Mouse (Mus musculus): Measurements from ENCODE around the gene Slit3. TPM values are rescaled to one million over a fixed set of nuclear protein-coding genes. Genes with fewer than 3 reads are reported as not detected.

The Slit3 gene
- polyA plus RNA-seq, 2 experiments: 0.20 to 0.23 TPM

DNA sequence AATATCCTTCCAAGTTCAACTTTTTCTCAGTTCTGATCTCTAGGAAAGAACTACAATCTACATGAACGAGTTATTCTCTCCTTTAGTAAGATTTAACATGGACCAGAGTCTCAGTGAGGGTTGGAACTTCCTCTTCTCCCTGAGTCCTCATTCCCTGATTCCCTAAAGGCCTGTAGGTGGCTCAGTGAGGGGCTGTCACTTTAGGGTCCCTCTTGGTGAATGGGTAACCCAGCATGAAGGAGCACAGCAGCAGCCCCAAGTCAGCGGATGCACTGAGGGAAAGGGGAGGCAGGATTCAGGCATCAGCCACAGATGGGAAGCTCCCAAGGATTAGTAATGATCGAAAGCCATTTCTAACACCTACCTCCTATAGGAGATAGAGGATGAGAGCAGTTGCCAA is 4.6 kb upstream of the Slit3 start:
- Histone ChIP-seq H3K27ac (no peak overlapping the region), H3K4me2 (ENCODE audit: low read depth) (no peak overlapping the region), H3K4me3 (ENCODE audit: insufficient read depth in 1 of 2, low read depth in 2 of 2, low read length in 2 of 2) (no peak overlapping the region), H3K9me3 (ENCODE audit: control insufficient read depth, low read length) (no peaks in the 10 kb centered on the region), H3K4me1 (replicated peaks; ENCODE audit: control insufficient read depth in 2 of 2, insufficient read depth in 2 of 2, low read length in 1 of 2) (peaks cover 0 to 2% of the 10 kb centered on the region in 2 experiments; a peak in 1 of 4 replicates), H3K9ac (replicated peaks) (no peak overlapping the region), H3K27me3 (ENCODE audit: control insufficient read depth, insufficient read depth, low read length) (peaks cover 15% of the 10 kb centered on the region), H3K36me3 (replicated peaks; ENCODE audit: control insufficient read depth, insufficient read depth, low read depth) (no peaks in the 10 kb centered on the region)
- DNase-seq (ENCODE audit: low read depth in 3 of 3, low spot score in 3 of 3): no peak
- ATAC-seq (ENCODE audit: insufficient read depth): no peak
- no peak for TF ChIP-seq EP300 (IDR thresholded peaks at IDR 0.05; ENCODE audit: low read depth)
- TF ChIP-seq CTCF (IDR thresholded peaks at IDR 0.05; ENCODE audit: low read depth): no peak
- WGBS (ENCODE audit: insufficient replicate concordance): 48% methylated on average over 3 of the region's 3 CpGs

DNA sequence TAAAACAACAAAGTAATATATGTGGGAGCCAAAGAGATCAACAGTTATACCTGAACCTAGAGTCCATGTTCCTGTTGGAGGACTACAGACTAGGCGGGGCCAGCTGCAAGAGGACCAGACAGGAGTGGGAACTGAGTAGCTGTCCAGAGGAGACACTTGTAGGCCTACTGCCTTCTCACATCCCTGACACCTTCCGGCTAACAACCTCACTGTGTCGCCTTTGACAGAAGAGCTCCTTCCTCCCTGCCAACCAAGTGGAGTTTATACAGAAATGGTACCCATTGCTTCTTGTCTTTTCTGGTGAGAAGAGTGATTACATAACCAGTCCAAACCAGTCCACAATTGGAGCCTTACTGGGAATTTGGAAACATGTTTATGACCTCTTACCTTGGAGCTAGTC is 3.2 kb upstream of the Slit3 start:
- WGBS (ENCODE audit: insufficient replicate concordance): 58% methylated on average over 3 of the region's 3 CpGs
- no peak for DNase-seq (ENCODE audit: low read depth in 3 of 3, low spot score in 3 of 3)
- Histone ChIP-seq H3K4me1 (replicated peaks; ENCODE audit: control insufficient read depth in 2 of 2, insufficient read depth in 2 of 2, low read length in 1 of 2) (peaks cover 0 to 2% of the 10 kb centered on the region in 2 experiments; a peak in 1 of 4 replicates), H3K27ac (no peak overlapping the region), H3K4me3 (ENCODE audit: insufficient read depth in 1 of 2, low read depth in 2 of 2, low read length in 2 of 2) (no peak overlapping the region), H3K4me2 (ENCODE audit: low read depth) (no peak overlapping the region), H3K9ac (replicated peaks) (no peak overlapping the region), H3K9me3 (ENCODE audit: control insufficient read depth, low read length) (no peaks in the 10 kb centered on the region), H3K36me3 (replicated peaks; ENCODE audit: control insufficient read depth, insufficient read depth, low read depth) (no peaks in the 10 kb centered on the region), H3K27me3 (ENCODE audit: control insufficient read depth, insufficient read depth, low read length) (peaks cover 29% of the 10 kb centered on the region)
- no peak for TF ChIP-seq EP300 (IDR thresholded peaks at IDR 0.05; ENCODE audit: low read depth)
- no peak for TF ChIP-seq CTCF (IDR thresholded peaks at IDR 0.05; ENCODE audit: low read depth)
- no peak for ATAC-seq (ENCODE audit: insufficient read depth)

- DNase-seq (ENCODE audit: low read depth in 3 of 3, low spot score in 3 of 3): no peak
- Histone ChIP-seq H3K9ac (replicated peaks) (no peak overlapping the region), H3K27ac (no peak overlapping the region), H3K9me3 (ENCODE audit: control insufficient read depth, low read length) (no peaks in the 10 kb centered on the region), H3K4me3 (ENCODE audit: insufficient read depth in 1 of 2, low read depth in 2 of 2, low read length in 2 of 2) (no peak overlapping the region), H3K4me2 (ENCODE audit: low read depth) (no peak overlapping the region), H3K4me1 (replicated peaks; ENCODE audit: control insufficient read depth in 2 of 2, insufficient read depth in 2 of 2, low read length in 1 of 2) (no peaks in the 10 kb centered on the region), H3K27me3 (ENCODE audit: control insufficient read depth, insufficient read depth, low read length) (peaks cover 36% of the 10 kb centered on the region), H3K36me3 (replicated peaks; ENCODE audit: control insufficient read depth, insufficient read depth, low read depth) (no peaks in the 10 kb centered on the region)
- TF ChIP-seq CTCF (IDR thresholded peaks at IDR 0.05; ENCODE audit: low read depth) (no peak), EP300 (IDR thresholded peaks at IDR 0.05; ENCODE audit: low read depth) (no peak)
- 53% methylated on average over 6 of the region's 6 CpGs for WGBS (ENCODE audit: insufficient replicate concordance)
- ATAC-seq (ENCODE audit: insufficient read depth): no peak
Measured at GRCm38 (mm10) chr11:35118731-35119130, 2.3 kb upstream of the Slit3 start.

GRCm38 (mm10) chr11:35119360-35119759 is 1.7 kb upstream of the Slit3 start:
- WGBS (ENCODE audit: insufficient replicate concordance): 20% methylated on average over 6 of the region's 6 CpGs
- Histone ChIP-seq H3K27ac (no peak overlapping the region), H3K27me3 (ENCODE audit: control insufficient read depth, insufficient read depth, low read length) (peaks cover 37% of the 10 kb centered on the region), H3K9me3 (ENCODE audit: control insufficient read depth, low read length) (no peaks in the 10 kb centered on the region), H3K4me1 (replicated peaks; ENCODE audit: control insufficient read depth in 2 of 2, insufficient read depth in 2 of 2, low read length in 1 of 2) (no peaks in the 10 kb centered on the region), H3K36me3 (replicated peaks; ENCODE audit: control insufficient read depth, insufficient read depth, low read depth) (no peaks in the 10 kb centered on the region), H3K4me3 (ENCODE audit: insufficient read depth in 1 of 2, low read depth in 2 of 2, low read length in 2 of 2) (no peak overlapping the region), H3K9ac (replicated peaks) (no peak overlapping the region), H3K4me2 (ENCODE audit: low read depth) (no peak overlapping the region)
- TF ChIP-seq CTCF (IDR thresholded peaks at IDR 0.05; ENCODE audit: low read depth) (peak; percentile 79), EP300 (IDR thresholded peaks at IDR 0.05; ENCODE audit: low read depth) (no peak)
- DNase-seq (ENCODE audit: low read depth in 3 of 3, low spot score in 3 of 3): no peak
- no peak for ATAC-seq (ENCODE audit: insufficient read depth)

DNA sequence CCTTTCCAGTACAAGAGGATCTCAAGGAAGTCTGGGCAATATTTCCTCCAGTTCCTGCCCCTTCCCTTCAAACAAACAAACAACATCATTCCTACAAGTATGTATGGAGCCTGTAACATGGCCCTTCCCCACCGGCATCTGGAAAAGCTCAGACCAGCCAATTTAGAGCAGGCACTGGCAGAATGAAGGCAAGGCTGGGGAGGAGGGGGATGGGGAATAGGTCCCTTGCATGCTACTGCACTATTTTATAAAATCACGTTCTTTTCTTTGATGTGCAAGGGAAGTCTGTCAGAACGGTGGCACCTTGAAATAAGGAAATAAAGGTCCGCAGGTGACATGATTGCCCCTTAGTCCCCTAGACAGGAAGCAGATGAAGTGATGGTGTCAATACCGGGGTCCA is 948 bp upstream of the Slit3 start:
- no peak overlapping the region for H3K9ac ChIP-seq (replicated peaks)
- no peak overlapping the region for H3K27ac ChIP-seq
- DNase-seq (ENCODE audit: low read depth in 3 of 3, low spot score in 3 of 3): no peak
- no peaks in the 10 kb centered on the region for H3K4me1 ChIP-seq (replicated peaks; ENCODE audit: control insufficient read depth in 2 of 2, insufficient read depth in 2 of 2, low read length in 1 of 2)
- no peaks in the 10 kb centered on the region for H3K9me3 ChIP-seq (ENCODE audit: control insufficient read depth, low read length)
- no peak for ATAC-seq (ENCODE audit: insufficient read depth)
- TF ChIP-seq CTCF (IDR thresholded peaks at IDR 0.05; ENCODE audit: low read depth) (no peak), EP300 (IDR thresholded peaks at IDR 0.05; ENCODE audit: low read depth) (no peak)
- H3K4me2 ChIP-seq (ENCODE audit: low read depth): no peak overlapping the region
- WGBS (ENCODE audit: insufficient replicate concordance): 24% methylated on average over 5 of the region's 5 CpGs
- peaks cover 37% of the 10 kb centered on the region for H3K27me3 ChIP-seq (ENCODE audit: control insufficient read depth, insufficient read depth, low read length)
- no peaks in the 10 kb centered on the region for H3K36me3 ChIP-seq (replicated peaks; ENCODE audit: control insufficient read depth, insufficient read depth, low read depth)
- no peak overlapping the region for H3K4me3 ChIP-seq (ENCODE audit: insufficient read depth in 1 of 2, low read depth in 2 of 2, low read length in 2 of 2)

Data from liver, embryonic 14.5 days (tissue).